Mouse (Mus musculus): Measurements from ENCODE around the gene Pnldc1.
A peak's percentile ranks its signal among the peaks of the same experiment; 100 is the strongest.
"Not testable (repeated sequence)": the region's sequence is repeated elsewhere in the genome, so short reads cannot be mapped to it uniquely, and the experiment has no call there.

Gene Pnldc1

DNA sequence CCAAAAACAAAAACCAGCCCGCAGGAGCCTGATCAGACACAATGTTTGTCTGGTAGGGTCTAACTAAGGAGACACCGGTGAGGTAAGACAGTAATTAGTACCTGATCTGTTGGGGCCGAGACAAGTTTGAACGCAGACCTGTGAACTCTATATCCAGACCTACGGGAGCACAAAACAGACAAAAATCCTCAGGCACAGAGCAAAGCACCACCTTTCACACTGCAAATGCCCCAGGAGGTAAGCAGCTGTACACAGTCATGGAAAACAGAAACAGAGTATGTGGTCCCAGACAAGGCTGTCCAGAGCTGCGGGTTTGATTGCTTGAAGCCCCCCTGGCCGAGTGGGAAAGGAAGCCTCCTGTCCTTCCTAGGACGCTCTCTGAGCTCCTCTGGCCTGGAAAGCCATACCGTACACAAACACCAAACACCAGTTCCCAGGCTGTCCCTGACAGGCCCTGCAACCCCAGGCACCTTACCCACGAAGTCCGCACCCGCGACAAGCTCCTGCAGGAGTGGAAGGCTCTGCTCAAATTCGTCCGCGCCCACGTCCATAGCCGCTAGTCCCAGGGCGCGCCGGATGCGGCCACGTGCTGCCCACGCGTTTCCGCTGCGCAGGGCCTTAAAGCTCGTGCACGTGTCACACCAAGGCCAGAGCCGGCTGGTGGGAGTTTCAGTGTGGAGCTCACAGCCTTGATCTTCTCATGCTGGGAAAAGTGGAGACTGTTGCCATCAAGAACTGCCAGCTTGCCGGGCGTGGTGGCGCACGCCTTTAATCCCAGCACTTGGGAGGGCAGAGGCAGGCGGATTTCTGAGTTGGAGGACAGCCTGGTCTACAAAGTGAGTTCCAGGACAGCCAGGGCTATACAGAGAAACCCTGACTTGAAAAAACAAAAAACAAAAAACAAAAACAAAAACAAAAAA is at the start of gene Pnldc1:
Pnldc1 (minus strand) TSS at position 870 of the 920 bp plus-strand sequence.
- DNase-seq (ENCODE audit: low read depth): no peak

DNA sequence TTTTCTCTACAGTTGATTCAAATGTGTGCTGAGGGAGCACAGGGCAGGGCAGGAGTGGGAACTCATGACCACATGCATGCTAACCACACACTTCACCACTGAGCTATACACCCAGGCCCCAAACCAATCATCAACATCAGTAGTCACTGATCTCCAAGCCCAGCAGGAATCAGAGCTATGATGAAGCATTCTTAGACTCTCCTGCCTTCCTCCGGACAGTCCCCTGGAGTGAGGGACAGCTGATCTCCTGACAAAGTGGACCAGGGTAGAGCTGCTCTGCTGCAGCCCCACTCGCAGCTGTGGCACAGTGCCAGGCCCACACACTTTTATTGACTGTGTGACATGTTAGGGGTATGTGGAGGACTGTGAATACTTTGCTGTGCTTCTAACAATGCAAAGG is 49.3 kb upstream of the Pnldc1 start:
- DNase-seq (ENCODE audit: low read depth): not testable (repeated sequence)

DNA sequence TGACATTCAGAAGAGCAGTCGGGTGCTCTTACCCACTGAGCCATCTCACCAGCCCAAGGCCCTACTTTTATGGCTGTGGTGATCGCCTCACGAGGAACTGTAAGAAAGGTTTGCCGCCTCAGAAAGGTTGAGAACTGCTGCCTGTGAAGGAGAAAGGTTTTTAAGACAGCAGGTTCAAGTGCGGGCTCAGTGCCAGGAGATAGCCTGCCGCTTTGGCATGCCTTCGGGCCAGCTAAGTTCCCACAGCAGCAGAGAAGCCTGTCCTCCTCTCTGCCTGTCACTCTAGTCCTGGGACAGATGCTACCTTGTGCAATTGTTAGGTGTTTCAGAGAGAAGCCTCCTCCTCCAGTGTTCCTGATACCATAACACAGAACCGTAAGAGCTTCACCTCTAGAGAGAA is 46.6 kb upstream of the Pnldc1 start:
- no peak for DNase-seq (ENCODE audit: low read depth)

DNA sequence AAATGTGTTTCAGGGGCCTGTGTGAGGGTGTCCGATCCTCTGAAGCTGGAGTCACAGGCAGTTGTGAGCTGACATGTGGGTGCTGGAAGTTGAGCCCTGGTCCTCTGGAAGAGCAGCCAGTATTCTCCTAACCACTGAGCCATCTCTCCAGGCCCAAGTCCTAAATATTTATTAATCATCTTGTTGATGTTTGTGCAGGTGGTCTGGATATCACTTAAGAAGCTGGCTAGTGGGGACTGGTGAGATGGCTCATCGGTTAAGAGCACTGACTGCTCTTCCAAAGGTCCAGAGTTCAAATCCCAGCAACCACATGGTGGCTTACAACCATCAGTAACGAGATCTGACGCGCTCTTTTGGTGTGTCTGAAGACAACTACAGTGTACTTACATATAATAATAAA is 39.6 kb upstream of the Pnldc1 start:
- no peak for DNase-seq (ENCODE audit: low read depth)

DNA sequence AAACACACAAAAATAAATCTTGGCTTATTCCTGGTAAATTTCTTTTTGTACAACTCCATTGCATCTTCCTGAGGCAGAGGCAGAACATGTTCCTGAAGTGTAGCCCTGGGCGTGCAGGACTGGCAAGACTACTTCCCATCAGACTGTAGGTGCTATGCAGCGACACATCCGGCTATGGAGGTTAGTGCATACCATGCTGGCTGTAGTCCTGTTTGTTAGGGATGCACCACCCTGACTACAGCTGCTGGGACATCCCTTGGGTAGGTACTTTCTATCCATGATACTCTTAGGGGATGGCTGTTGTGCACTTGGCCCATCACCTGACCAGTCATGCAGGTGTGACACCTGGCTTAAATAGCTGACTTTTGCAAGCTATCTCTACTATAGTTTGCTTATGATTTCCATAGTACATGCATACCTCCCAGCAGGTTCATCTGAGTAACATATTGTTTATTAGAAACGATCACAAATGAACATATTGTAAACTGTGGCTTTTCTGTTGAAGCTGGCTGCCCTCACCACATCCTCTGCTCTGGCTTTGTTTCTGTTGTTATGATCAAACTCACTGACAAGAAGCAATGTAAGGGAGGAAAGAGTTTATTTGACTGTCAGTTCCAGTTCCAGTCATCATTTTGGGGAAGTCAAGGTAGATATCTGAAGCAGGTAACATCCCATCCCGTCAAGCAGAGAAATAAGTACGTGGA is 32.6 kb upstream of the Pnldc1 start:
- peak; percentile 14 for DNase-seq (ENCODE audit: low read depth)

DNA sequence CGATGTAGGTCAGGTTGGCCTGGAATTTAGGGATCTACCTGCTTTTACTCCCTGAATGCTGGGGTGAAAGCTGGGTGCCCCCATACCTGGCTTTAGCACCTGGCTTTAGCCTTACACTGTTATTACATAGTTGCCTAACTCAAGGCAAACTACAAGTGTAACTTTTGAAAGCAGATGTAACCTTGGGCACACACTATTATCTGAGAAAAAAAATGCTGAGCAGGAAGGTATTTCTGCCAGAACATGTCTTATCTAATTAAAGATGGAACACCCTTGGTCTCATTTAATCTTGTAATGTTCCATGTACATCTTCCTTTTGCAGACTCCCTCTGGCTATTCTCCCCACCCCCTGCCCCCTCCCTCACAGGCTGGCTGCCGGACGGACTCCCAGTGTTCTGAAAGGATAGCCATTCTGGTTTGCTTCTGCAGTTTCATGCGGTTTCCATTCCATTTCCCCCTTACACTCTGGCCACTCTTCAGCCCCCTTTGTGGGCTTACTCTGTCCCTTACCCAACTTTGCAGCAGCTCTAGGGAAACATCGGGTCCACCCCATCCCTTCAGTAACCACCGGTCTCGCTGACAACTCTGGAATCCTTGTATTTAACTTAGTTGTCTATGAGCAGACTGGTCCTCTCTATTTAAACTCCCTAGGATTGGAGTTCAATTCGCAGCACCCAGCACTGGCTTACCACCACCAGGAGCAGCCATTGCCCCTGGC is 31.7 kb upstream of the Pnldc1 start:
- no peak for DNase-seq (ENCODE audit: low read depth)

DNA sequence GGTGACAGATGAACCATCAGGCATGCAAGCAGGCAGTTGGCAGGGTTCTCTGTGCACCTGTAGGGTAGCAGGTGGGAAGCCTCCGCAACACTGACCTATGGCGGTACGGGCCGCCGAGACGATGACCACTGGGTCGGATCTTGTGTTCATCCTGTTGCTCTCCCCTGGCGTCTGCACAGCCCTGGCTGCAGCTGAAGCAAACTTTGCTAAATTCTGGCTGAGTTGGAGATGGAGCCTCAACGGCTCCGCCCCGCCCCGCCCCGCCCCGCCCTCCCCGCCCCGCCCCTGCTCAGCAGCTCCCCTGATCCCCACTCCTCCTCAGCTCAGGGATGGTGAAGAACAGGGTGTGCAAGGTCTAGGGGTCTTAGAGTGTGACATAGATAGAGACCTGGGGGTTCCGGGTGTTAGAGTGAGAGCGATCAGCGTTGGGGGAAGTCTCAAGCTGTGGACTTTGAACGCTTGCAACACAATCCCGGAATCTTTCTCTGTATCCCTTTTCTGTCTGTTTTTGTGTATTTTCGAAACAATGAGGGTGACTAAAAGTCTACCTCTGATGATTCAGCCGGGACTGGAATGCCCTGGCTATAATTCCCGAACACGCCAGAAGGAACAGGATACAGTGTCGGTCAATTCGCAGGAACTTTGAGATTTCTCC is 30.2 kb upstream of the Pnldc1 start, which contains the start of gene Acat3:
Acat3 (minus strand) TSS at position 450 of the 655 bp plus-strand sequence.
- peak; percentile 74 for DNase-seq (ENCODE audit: low read depth)

DNA sequence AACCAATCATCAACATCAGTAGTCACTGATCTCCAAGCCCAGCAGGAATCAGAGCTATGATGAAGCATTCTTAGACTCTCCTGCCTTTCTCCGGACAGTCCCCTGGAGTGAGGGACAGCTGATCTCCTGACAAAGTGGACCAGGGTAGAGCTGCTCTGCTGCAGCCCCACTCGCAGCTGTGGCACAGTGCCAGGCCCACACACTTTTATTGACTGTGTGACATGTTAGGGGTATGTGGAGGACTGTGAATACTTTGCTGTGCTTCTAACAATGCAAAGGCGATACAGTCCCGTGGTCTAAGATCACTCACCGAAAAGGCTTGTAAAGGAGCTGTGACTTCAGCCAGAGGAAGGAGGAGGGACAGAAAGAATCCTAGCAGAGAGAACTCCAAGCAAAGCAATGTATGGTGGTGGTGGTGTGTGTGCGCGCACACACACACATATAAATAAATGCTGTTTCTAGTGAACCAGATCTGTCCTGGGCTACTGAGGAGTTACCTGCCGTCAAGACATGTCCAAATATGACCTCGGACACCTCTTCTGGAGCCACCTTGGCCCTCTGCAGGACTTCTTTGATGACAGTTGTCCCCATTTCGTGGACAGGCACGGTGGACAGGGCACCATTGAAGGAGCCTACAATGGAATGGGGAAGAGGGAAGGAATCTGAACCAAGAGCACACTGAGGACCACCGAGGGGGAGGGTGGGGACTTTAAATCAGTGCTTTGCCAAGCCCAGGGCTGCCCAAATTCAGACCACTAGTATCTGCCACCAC is 29.5 kb upstream of the Pnldc1 start:
- not testable (repeated sequence) for DNase-seq (ENCODE audit: low read depth)

DNA sequence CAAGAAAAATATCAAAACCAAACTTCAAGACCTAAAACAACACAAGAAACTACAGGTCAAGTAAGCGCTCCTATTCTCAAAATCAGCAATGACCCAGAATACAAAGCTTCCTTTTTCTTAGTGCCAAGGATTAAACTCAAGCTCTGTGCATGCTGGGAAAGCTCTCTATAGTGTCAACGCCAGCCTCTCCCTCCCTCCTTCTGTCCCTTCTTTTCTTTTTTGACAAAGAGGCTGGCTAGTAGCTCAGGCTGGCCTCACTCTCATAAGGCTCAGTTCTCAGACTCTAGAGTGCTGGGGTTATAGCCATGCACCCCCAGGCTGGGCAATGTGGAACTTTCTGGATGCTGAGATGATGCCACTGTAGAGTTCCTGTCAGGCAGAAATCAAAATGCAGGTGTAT is 28.0 kb upstream of the Pnldc1 start:
- DNase-seq (ENCODE audit: low read depth): no peak

DNA sequence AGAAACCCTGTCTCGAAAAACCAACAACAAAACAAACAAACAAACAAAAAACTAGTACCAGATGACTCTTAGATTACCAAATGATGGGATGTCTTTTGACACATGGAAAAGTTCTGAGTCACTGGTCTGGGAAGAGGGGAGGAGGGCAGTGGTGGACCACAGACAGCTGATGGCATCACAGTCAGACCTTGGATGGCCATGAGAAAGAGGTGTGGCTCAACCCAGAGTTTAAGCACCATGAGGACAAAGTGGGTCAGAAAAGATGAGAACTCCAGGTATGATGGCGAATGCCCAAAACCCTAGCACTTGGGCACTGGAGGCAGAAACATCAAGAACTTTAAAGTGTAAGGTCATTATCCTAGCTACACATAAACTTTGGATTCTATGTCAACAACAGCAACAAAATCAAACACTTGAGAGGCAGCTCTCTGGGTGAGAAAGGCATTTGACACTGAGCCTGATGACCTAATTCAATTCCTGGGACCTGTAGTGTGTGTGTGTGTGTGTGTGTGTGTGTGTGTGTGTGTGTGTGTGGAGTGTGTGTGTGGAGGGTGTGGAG is 27.5 kb upstream of the Pnldc1 start:
- peak; percentile 16 for DNase-seq (ENCODE audit: low read depth)

DNA sequence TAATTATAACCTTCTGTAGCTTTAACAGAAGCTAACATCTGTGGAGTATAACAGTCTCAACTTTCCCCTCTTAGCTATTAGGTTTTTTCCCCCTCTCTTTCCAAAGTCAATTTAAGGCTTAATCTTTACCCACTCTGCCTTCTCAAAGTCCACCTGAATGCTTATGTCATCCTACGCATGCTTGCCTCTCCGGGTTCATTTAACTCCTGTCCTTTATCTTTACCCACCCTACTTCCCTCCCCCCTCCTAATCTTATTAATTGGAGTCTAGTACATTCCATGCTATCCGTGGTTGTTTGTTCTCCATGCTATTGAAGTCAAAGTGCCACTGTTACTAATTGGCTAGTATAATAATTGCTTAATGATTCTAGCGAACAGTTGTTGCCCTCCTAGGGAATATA is 25.7 kb upstream of the Pnldc1 start:
- no peak for DNase-seq (ENCODE audit: low read depth)

DNA sequence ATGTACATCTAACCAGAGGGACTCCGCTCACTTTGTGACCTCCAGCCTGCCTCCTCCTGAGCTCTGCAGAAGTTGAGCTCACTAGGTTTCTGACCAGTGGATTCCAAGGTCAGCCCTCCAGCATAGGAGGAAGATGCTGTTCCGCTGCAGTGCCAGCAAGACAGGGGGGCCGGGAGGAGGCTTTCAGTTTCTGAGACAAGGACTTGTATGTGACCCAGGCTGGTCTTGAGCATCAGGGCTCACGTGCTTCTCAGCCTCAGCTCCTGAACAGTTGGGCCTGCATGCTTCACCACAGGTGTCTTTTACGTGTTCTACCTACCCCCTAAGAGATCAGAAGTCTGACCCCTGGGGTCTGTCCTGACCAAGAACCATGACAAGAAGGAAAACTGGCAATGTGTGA is 21.5 kb upstream of the Pnldc1 start:
- not testable (repeated sequence) for DNase-seq (ENCODE audit: low read depth)

DNA sequence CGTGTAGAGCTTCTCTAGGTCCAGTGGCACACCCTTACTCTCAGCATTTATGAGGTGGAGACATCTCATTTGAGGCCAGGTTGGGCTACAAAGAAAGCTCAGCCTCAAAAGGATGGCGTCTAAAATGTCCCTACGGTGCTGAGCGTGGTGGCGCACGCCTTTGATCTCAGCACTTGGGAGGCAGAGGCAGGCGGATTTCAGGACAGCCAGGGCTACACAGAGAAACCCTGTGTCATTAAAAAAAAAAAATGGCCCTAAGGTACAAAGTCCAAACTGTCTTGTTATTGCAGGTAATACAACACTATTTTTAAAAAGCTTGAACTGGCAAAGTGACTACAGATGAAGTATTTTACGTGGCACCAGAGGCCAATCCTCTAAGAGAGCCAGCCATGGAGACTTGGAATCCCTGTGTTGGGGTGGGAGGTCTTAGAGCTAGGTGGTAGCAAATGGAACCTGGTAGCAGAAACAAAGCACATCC is 15.7 kb upstream of the Pnldc1 start:
- DNase-seq (ENCODE audit: low read depth): no peak

DNA sequence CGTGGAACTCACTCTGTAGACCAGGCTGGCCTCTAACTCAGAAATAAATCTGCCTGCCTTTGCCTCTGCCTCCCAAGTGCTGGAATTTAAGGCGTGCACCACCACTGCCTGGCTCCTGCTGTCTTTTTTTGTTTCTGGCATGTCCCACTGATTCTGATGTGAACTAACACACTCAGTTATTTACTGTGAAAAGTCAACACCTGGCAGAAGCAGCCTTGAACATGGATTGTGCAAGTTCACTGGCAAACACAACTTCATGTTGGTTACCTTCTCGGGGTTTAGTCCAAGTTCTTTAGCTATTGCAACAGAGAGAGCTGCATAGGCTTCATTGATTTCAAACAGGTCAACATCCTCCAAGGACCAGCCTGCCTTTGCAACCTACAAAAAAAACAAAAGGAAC is 15.0 kb upstream of the Pnldc1 start:
- peak; percentile 59 for DNase-seq (ENCODE audit: low read depth)

DNA sequence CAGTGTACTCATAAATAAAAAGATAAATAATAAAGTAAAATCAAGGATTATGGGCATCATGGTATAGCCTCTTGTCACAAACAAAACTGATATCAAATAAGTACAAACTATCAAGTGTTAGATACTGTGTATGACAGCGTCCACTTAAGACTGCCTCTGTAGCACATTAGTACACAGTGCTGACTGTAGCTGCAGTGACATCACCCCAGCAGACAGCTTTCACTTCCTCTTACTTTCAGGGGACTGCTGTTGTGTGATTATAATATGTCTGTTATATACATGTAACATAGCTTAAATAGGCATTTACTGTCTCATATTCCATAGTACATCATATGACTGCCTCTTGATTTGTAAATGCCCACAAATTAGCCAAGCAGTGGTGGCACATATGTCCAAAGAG is 11.0 kb upstream of the Pnldc1 start:
- no peak for DNase-seq (ENCODE audit: low read depth)

DNA sequence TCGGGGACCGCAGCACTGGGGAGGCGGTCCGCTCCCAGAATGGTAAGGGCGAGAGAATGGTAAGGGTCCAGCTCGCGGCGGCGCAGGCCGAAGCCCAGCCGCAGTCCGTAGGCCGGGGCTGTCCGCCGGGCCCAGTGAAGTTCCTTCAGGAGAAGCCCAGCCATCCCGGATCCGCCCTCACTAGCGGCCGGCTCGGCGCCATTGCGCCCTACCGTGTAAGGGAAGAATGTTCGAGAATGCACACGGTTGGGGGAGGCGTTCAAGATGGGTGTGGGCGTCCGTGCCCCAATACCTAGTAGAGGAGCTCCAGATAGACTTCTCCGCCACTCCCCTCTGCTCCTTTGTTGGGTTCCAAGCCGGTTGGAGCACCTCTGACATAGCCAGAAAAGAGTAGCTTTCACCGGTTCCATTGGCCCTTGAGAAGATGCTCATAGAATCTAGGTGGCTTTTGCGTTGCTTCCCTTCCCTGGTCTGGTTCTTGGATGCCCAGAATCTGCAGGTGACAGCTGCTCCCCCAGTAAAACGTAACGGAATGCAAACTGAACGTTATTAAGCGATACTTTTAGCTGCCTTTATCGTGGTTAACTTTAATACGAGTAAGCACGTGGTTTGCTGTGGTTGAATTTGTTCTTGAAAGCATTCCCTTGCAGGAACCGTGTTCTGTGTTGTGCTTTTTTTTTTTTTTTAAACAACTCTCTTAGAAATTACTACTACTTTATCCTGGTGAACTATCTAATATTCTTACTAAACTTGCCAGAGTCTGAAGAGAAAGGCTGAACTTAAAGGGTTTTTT is 6.8 kb upstream of the Pnldc1 start:
- DNase-seq (ENCODE audit: low read depth): peak; percentile 67

DNA sequence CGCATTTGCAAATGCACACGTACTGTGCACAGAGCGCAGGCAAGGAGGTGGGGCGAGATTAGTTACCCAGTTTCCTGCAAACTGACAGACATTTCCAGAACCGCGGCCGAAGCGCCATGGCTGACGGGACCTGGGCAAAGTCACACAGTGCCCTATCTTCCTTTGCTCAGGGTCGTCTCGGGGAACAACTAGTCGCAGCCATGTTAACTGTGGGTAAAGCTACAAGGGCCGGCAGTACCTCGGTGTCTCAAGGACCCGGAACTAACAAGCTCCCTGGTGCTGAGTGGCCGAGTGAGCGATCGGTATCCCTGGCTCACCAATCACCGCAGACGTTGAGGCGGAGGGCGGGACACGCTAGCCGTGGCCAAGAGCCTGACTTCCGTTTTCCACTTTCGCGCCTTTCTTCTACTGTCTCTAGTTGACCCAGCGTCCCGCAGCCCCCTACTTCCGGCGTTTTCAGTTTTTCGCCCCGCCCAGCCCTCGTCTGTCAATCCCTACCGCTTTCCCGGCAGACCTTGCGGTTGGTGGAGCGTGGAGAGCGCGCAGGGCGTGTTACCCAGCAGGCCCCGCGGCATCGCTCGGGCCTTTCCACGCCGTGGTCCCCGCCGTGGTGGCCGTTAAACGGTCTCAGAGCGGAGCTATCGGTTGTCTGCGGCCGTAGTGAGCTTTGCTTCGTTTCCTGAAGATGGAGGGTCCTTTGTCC is 6.0 kb upstream of the Pnldc1 start, which contains the start of gene Mrpl18:
Mrpl18 (minus strand) TSS at position 465 of the 703 bp plus-strand sequence.
- DNase-seq (ENCODE audit: low read depth): peak; percentile 99

DNA sequence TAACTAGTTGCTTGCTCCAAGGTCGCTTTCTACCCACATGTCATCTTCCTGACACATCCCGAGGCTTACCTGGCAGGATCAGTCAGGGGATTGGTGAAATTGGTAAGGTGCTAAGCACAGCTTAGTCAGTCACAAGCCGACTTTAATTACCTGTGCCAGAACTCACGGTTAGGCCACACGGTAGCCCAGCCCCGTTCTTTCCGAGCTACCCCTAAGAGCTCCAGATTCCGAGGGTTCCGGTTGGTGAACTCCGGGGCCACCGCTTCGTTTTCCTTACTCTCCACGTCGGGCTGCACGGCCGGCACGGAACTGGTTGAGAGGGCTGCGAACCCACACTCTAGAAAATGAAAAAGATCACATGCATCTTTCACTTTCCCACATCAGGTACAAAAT is 5.5 kb upstream of the Pnldc1 start, which contains the start of gene Tcp1:
Tcp1 (plus strand) TSS at position 214 of the 393 bp plus-strand sequence.
- no peak for DNase-seq (ENCODE audit: low read depth)

DNA sequence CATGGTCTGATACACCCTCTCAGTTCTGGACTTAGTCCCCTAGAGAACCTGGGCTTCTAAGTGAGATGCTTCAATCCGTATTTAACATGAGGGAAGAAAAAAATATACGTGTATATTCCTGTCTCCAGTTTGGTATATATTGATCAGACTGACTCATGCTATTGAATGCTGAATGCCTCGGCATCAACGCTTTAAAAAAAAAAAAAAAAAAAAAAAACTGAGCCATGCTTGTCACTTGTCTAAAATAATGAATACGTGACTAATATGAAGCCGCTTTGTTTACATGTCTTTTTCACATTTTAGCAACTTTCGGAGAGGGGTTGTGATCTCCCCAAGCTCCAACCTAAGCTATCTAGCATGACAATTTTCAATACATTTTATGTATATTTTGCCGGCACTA is 361 bp upstream of the Pnldc1 start:
- no peak for DNase-seq (ENCODE audit: low read depth)
